Mouse (Mus musculus) C2C12 (cell line): ENCODE measurements around the gene Vsir.

Experiments
- CEBPB ChIP-seq: IDR thresholded peaks from one replicate; pipeline ENCODE4 v1.6.1; 2011; ENCODE audit warnings: low read depth, mild to moderate bottlenecking, control low read depth, moderate library complexity
- CTCF ChIP-seq: IDR thresholded peaks from one replicate; pipeline ENCODE4 v1.5.1; 2011; ENCODE audit not compliant: control insufficient read depth, insufficient read depth, insufficient read length
- FOSL1 ChIP-seq: IDR thresholded peaks from one replicate; pipeline ENCODE4 v1.8.0; 2011; ENCODE audit warnings: mild to moderate bottlenecking, low read length; ENCODE audit not compliant: poor library complexity, insufficient read depth, severe bottlenecking
- MAX ChIP-seq: IDR thresholded peaks from one replicate; pipeline ENCODE4 v1.6.1; 2011; ENCODE audit warnings: mild to moderate bottlenecking, control low read depth
- MYOD1 ChIP-seq: IDR thresholded peaks from one replicate; pipeline ENCODE4 v1.6.1; 2011; ENCODE audit warnings: low read depth; ENCODE audit not compliant: control insufficient read depth, insufficient read length
- MYOG ChIP-seq: IDR thresholded peaks from one replicate; pipeline ENCODE4 v1.6.1; 2011; ENCODE audit not compliant: control insufficient read depth, insufficient read length; ENCODE audit errors: extremely low read depth
- USF1 ChIP-seq: IDR thresholded peaks from one replicate; pipeline ENCODE4 v1.6.1; 2011; ENCODE audit warnings: low read depth, mild to moderate bottlenecking, control low read depth, moderate library complexity

GRCm38 (mm10) chr10:60310629-60311028 lies 36.0 kb upstream of the Vsir start:
- TF ChIP-seq CTCF (no peak), CEBPB (no peak), USF1 (no peak), MYOD1 (no peak), MAX (no peak), FOSL1 (no peak), MYOG (no peak)
